Mouse (Mus musculus) CH12.LX (cell line): ENCODE results near the gene Proca1. TPM values are rescaled to one million over a fixed set of nuclear protein-coding genes. Genes with fewer than 3 reads are reported as not detected.

ENCODE experiments used
- DNase-seq: peaks from one replicate; pipeline ENCODE4 v3.0.0-alpha.2; 2013; ENCODE audit errors: extremely low read depth
- H3K27ac ChIP-seq: 2 replicates; pipeline ENCODE4 v1.5.1; 2012; ENCODE audit warnings: low read depth, mild to moderate bottlenecking, control low read depth, moderate library complexity; ENCODE audit not compliant: insufficient read depth
- H3K27me3 ChIP-seq: replicated peaks from 2 replicates; pipeline ENCODE3; 2012; ENCODE audit warnings: inconsistent platforms
- H3K36me3 ChIP-seq, 2 experiments: replicated peaks in 1 of 2; 2 replicates each; pipeline versions ENCODE3 to v1.6.1; 2012; ENCODE audit warnings: inconsistent platforms in 1 of 2, low read length in 1 of 2, mild to moderate bottlenecking in 1 of 2, mixed read lengths in 1 of 2, moderate library complexity in 1 of 2; ENCODE audit not compliant: control insufficient read depth in 1 of 2, insufficient read depth in 1 of 2
- H3K4me1 ChIP-seq, 2 experiments: 2 replicates each; pipeline ENCODE4 v1.6.1; 2012; ENCODE audit warnings: inconsistent platforms in 1 of 2, moderate library complexity in 1 of 2; ENCODE audit not compliant: insufficient read depth in 2 of 2, control insufficient read depth in 1 of 2
- H3K4me2 ChIP-seq: 2 replicates; pipeline ENCODE4 v1.6.1; 2012; ENCODE audit warnings: low read depth, mild to moderate bottlenecking, control low read depth; ENCODE audit not compliant: poor library complexity, insufficient read depth, severe bottlenecking
- H3K4me3 ChIP-seq, 3 experiments: fragments of 150-350 bp in 1 of 3; sonication (generic) in 1 of 3; replicated peaks in 1 of 3; 2 replicates each; pipeline versions ENCODE3 to v1.5.1; 2011 to 2012; ENCODE audit warnings: low read depth in 2 of 3, low read length in 2 of 3, mild to moderate bottlenecking in 2 of 3, moderate library complexity in 2 of 3, control low read depth in 1 of 3, improper control_type of control experiment in 1 of 3, inconsistent platforms in 1 of 3, mixed read lengths in 1 of 3; ENCODE audit not compliant: poor library complexity in 1 of 3
- H3K79me2 ChIP-seq: replicated peaks from 2 replicates; pipeline ENCODE4 v1.6.1; 2012; ENCODE audit warnings: mild to moderate bottlenecking, moderate library complexity; ENCODE audit not compliant: control insufficient read depth, poor library complexity, insufficient read depth, severe bottlenecking; ENCODE audit errors: extremely low read depth
- H3K9ac ChIP-seq: 2 replicates; pipeline ENCODE4 v1.6.1; 2012; ENCODE audit warnings: low read depth, mild to moderate bottlenecking, control low read depth, moderate library complexity; ENCODE audit not compliant: insufficient read depth
- H3K9me3 ChIP-seq: replicated peaks from 2 replicates; pipeline ENCODE3; 2012; ENCODE audit warnings: low read length, inconsistent platforms, mixed read lengths
- BHLHE40 ChIP-seq: IDR thresholded peaks from 2 replicates; pipeline ENCODE4 v1.6.1; 2011; ENCODE audit warnings: mild to moderate bottlenecking, low read depth, low read length, improper control_type of control experiment
- CHD1 ChIP-seq: IDR thresholded peaks from 2 replicates; pipeline ENCODE4 v1.6.1; 2012; ENCODE audit warnings: low read depth, low read length, improper control_type of control experiment, inconsistent platforms
- CHD2 ChIP-seq: IDR thresholded peaks from 2 replicates; pipeline ENCODE4 v1.6.1; 2011; ENCODE audit warnings: low read length, improper control_type of control experiment
- E2F4 ChIP-seq: IDR thresholded peaks from 2 replicates; pipeline ENCODE4 v1.6.1; 2011; ENCODE audit warnings: low read depth, low read length, improper control_type of control experiment; ENCODE audit not compliant: insufficient replicate concordance
- EP300 ChIP-seq: IDR thresholded peaks from 2 replicates; pipeline ENCODE4 v1.6.1; 2011; ENCODE audit warnings: low read length, improper control_type of control experiment
- ETS1 ChIP-seq: conservative IDR thresholded peaks from 2 replicates; pipeline ENCODE4 v1.6.1; 2012; ENCODE audit warnings: low read depth, mild to moderate bottlenecking, inconsistent platforms, low read length, improper control_type of control experiment, moderate library complexity
- GABPA ChIP-seq: IDR thresholded peaks from 2 replicates; pipeline ENCODE4 v1.6.1; 2012; ENCODE audit warnings: low read depth, low read length, improper control_type of control experiment, inconsistent platforms; ENCODE audit not compliant: insufficient replicate concordance
- HCFC1 ChIP-seq: IDR thresholded peaks from 2 replicates; pipeline ENCODE4 v1.6.1; 2012; ENCODE audit warnings: low read depth, mild to moderate bottlenecking, inconsistent platforms, low read length, improper control_type of control experiment
- IRF4 ChIP-seq: IDR thresholded peaks from 2 replicates; pipeline ENCODE4 v1.6.1; 2014; ENCODE audit warnings: low read depth, mild to moderate bottlenecking, inconsistent platforms, low read length, improper control_type of control experiment
- JUN ChIP-seq: IDR thresholded peaks from 2 replicates; pipeline ENCODE4 v1.6.1; 2011; ENCODE audit warnings: low read depth, mild to moderate bottlenecking, low read length, improper control_type of control experiment, moderate library complexity; ENCODE audit not compliant: insufficient read depth
- KAT2A ChIP-seq: IDR thresholded peaks from 2 replicates; pipeline ENCODE4 v1.6.1; 2012; ENCODE audit warnings: low read length, improper control_type of control experiment, inconsistent platforms; ENCODE audit not compliant: insufficient replicate concordance
- MAFK ChIP-seq: IDR thresholded peaks from 2 replicates; pipeline ENCODE4 v1.6.1; 2011; ENCODE audit warnings: low read length, improper control_type of control experiment; ENCODE audit not compliant: insufficient replicate concordance
- MAX ChIP-seq: IDR thresholded peaks from 2 replicates; pipeline ENCODE4 v1.6.1; 2011; ENCODE audit warnings: low read length, improper control_type of control experiment
- MAZ ChIP-seq: IDR thresholded peaks from 2 replicates; pipeline ENCODE4 v1.6.1; 2012; ENCODE audit warnings: low read depth, mild to moderate bottlenecking, inconsistent platforms, low read length, improper control_type of control experiment, moderate library complexity
- MEF2A ChIP-seq: IDR thresholded peaks from 2 replicates; pipeline ENCODE4 v1.6.1; 2014; ENCODE audit warnings: low read depth, mild to moderate bottlenecking, inconsistent platforms, low read length, improper control_type of control experiment, borderline replicate concordance
- MXI1 ChIP-seq: IDR thresholded peaks from 2 replicates; pipeline ENCODE4 v1.6.1; 2011; ENCODE audit warnings: mild to moderate bottlenecking, low read depth, low read length, improper control_type of control experiment
- NELFE ChIP-seq: IDR thresholded peaks from 2 replicates; pipeline ENCODE4 v1.6.1; 2011; ENCODE audit warnings: low read depth, low read length, improper control_type of control experiment
- PAX5 ChIP-seq: IDR thresholded peaks from 2 replicates; pipeline ENCODE4 v1.6.1; 2012; ENCODE audit warnings: low read length, inconsistent platforms, mixed read lengths
- POLR2A ChIP-seq: IDR thresholded peaks from 2 replicates; pipeline ENCODE4 v1.6.1; 2011; ENCODE audit warnings: low read depth, mild to moderate bottlenecking, improper control_type of control experiment, low read length
- POLR2AphosphoS2 ChIP-seq: IDR thresholded peaks from 2 replicates; pipeline ENCODE4 v1.6.1; 2011; ENCODE audit warnings: low read depth, low read length, improper control_type of control experiment
- RAD21 ChIP-seq: IDR thresholded peaks from 2 replicates; pipeline ENCODE4 v1.6.1; 2011; ENCODE audit warnings: low read depth, mild to moderate bottlenecking, low read length, improper control_type of control experiment, moderate library complexity
- RCOR1 ChIP-seq: conservative IDR thresholded peaks from 2 replicates; pipeline ENCODE4 v1.6.1; 2012; ENCODE audit warnings: low read depth, mild to moderate bottlenecking, inconsistent platforms, low read length, improper control_type of control experiment
- SIN3A ChIP-seq: IDR thresholded peaks from 2 replicates; pipeline ENCODE4 v1.6.1; 2012; ENCODE audit warnings: low read length, improper control_type of control experiment, inconsistent platforms
- TBP ChIP-seq: conservative IDR thresholded peaks from 2 replicates; pipeline ENCODE4 v1.6.1; 2011; ENCODE audit warnings: low read depth, low read length, improper control_type of control experiment
- UBTF ChIP-seq: IDR thresholded peaks from 2 replicates; pipeline ENCODE4 v1.6.1; 2012; ENCODE audit warnings: low read depth, mild to moderate bottlenecking, inconsistent platforms, low read length, improper control_type of control experiment, moderate library complexity
- USF1 ChIP-seq: IDR thresholded peaks from 2 replicates; pipeline ENCODE4 v1.6.1; 2014; ENCODE audit warnings: low read depth, mild to moderate bottlenecking, inconsistent platforms, low read length, improper control_type of control experiment
- USF2 ChIP-seq: conservative IDR thresholded peaks from 2 replicates; pipeline ENCODE4 v1.6.1; 2011; ENCODE audit warnings: low read depth, low read length, improper control_type of control experiment
- ZC3H11A ChIP-seq: IDR thresholded peaks from 2 replicates; pipeline ENCODE4 v1.6.1; 2012; ENCODE audit warnings: low read depth, mild to moderate bottlenecking, inconsistent platforms, low read length, improper control_type of control experiment
- ZKSCAN1 ChIP-seq: IDR thresholded peaks from 2 replicates; pipeline ENCODE4 v1.6.1; 2012; ENCODE audit warnings: low read depth, inconsistent platforms, low read length, improper control_type of control experiment, borderline replicate concordance
- ZMIZ1 ChIP-seq: IDR thresholded peaks from 2 replicates; pipeline ENCODE4 v1.6.1; 2012; ENCODE audit warnings: low read depth, mild to moderate bottlenecking, inconsistent platforms, low read length, improper control_type of control experiment
- ZNF384 ChIP-seq: IDR thresholded peaks from 2 replicates; pipeline ENCODE4 v1.6.1; 2012; ENCODE audit warnings: low read depth, low read length, improper control_type of control experiment, inconsistent platforms
- dilution Hi-C: fragments of 300-500 bp; cut with MboI; formaldehyde crosslinking; loops from 2 replicates; pipeline ENCODE4 v1.14.3; 2020; ENCODE audit warnings: low sequenced_read_pairs; ENCODE audit not compliant: extremely low pct_unique_long_range_greater_than_20kb, extremely low pct_ligation_motif_present
- in situ Hi-C: fragments of 300-500 bp; cut with MboI; formaldehyde crosslinking; loops from 3 replicates; pipeline ENCODE4 v1.14.3; 2019; ENCODE audit warnings: low sequenced_read_pairs, low pct_ligation_motif_present, low pct_unique_long_range_greater_than_20kb, mixed read lengths
- polyA plus RNA-seq: library from polyadenylated mRNA; unstranded; fragments of >175 nt; gene quantifications from 2 replicates; pipeline ENCODE4 v1.2.1, GENCODE M21; 2012; ENCODE audit warnings: low read depth; ENCODE audit not compliant: insufficient read length
- total RNA-seq, 2 experiments: library from RNA; depleted of rRNA; stranded (reverse); fragments of 300-350 nt in 1 of 2; fragments of >200 nt in 1 of 2; gene quantifications; 2 replicates each; pipeline ENCODE4 v1.2.3; 2012 to 2014

Proca1 gene
- total and polyA plus RNA-seq, 3 experiments, result 0.40 TPM; not detected in 2

DNA sequence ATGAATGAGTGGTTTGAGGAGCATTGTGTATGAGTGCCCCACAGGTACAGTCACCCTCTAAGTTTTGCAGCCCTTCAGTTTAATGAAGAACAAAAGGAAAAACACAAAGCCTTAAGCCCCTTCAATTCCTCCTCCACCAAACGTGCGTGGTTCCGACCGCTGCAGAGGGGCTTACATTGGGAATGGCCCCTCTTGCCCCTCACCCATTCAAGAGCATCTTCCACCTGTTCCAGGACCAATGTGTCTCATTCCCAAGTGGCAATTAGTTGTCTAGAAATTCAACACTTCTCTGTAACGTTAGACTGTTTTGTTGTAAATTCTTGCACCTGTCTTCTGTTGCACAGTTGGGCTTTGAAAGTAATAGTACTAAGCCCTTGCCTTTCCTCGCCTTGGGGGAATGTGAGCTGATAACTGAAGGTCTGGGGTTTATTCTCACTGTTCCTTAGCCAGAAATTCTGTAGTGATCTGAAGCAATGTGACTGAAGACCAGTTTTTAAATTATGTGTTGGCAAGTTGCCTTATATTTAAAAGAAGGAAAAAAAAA, 37.0 kb upstream of the Proca1 start:
- dilution Hi-C loops (no loop called here), in situ Hi-C loops (no loop called here)
- H3K4me3 ChIP-seq, result no peak overlapping the region
- no peak overlapping the region for H3K4me2 ChIP-seq
- no peak overlapping the region for H3K27ac ChIP-seq
- TF ChIP-seq MAFK (no peak), UBTF (no peak), RCOR1 (no peak), CHD1 (no peak), ZMIZ1 (peak; percentile 60; the same call in 1 of the 2 replicates), USF1 (no peak), ZKSCAN1 (no peak), POLR2AphosphoS2 (0 out of 2 replicates have a peak, but pooled peaks have one; percentile 51)
- no peaks in the 10 kb centered on the region for H3K27me3 ChIP-seq
- no peak for DNase-seq
- H3K36me3 ChIP-seq, result peaks cover 80 to 98% of the 10 kb centered on the region in 2 experiments
- H3K9ac ChIP-seq, result no peak overlapping the region
- H3K4me1 ChIP-seq, result peaks cover 3 to 20% of the 10 kb centered on the region in 2 experiments
- no peaks in the 10 kb centered on the region; the same call in none of the 2 replicates for H3K79me2 ChIP-seq
- no peaks in the 10 kb centered on the region for H3K9me3 ChIP-seq

- H3K79me2 ChIP-seq, result peaks cover 21% of the 10 kb centered on the region
- H3K27ac ChIP-seq, result no peak overlapping the region
- H3K9ac ChIP-seq, result no peak overlapping the region
- H3K27me3 ChIP-seq, result no peaks in the 10 kb centered on the region
- H3K4me3 ChIP-seq, result no peak overlapping the region
- peaks cover 20 to 44% of the 10 kb centered on the region in 2 experiments for H3K4me1 ChIP-seq
- H3K4me2 ChIP-seq, result no peak overlapping the region
- dilution Hi-C loops (no loop called here), in situ Hi-C loops (no loop called here)
- H3K9me3 ChIP-seq, result no peaks in the 10 kb centered on the region
- H3K36me3 ChIP-seq, result peaks cover 70 to 84% of the 10 kb centered on the region in 2 experiments
- DNase-seq, result peak; percentile 94
- peak; percentile 93 for TF ChIP-seq RAD21
- TF ChIP-seq USF2, result no peak
- TF ChIP-seq POLR2AphosphoS2, result no peak; the same call in 1 of the 2 replicates
- TF ChIP-seq MEF2A, result peak; percentile 69; the same call in 1 of the 2 replicates
- TF ChIP-seq BHLHE40, result no peak
- no peak for TF ChIP-seq MXI1
- no peak for TF ChIP-seq E2F4
- TF ChIP-seq ZC3H11A, result peak; percentile 91
- no peak for TF ChIP-seq GABPA
- TF ChIP-seq HCFC1, result peak; percentile 47
- no peak for TF ChIP-seq USF1
- TF ChIP-seq MAZ, result peak; percentile 83; the same call in 1 of the 2 replicates
- TF ChIP-seq KAT2A, result no peak
- no peak for TF ChIP-seq CHD2
- TF ChIP-seq CHD1, result no peak
- TF ChIP-seq ZMIZ1, result no peak
- no peak for TF ChIP-seq PAX5
- TF ChIP-seq TBP, result no peak
- TF ChIP-seq MAX, result no peak
- peak; percentile 85 for TF ChIP-seq IRF4
- no peak for TF ChIP-seq RCOR1
- no peak for TF ChIP-seq EP300
- peak; percentile 87; the same call in 1 of the 2 replicates for TF ChIP-seq NELFE
- TF ChIP-seq ETS1, result no peak
- no peak for TF ChIP-seq JUN
- TF ChIP-seq ZNF384, result peak; percentile 49; the same call in 1 of the 2 replicates
- peak; percentile 83 for TF ChIP-seq SIN3A
- no peak; the same call in 1 of the 2 replicates for TF ChIP-seq POLR2A
- no peak for TF ChIP-seq MAFK
Observed at GRCm38 (mm10) chr11:78159096-78159495, 34.1 kb upstream of the Proca1 start.
